ENCODE assay signal across 8 mouse cellular contexts in genomic region chr4:145246173-145247011, GRCm38 (mm10). TPM values are rescaled to one million over a fixed set of nuclear protein-coding genes. Genes with fewer than 3 reads are reported as not detected.
DNase-seq lines count a peak whose midpoint lies in the region; ATAC-seq and TF ChIP-seq lines count a peak whose summit lies in the region.

Gene Tnfrsf1b (minus strand): TSS chr4:145246870.

- ATAC-seq in hindbrain, embryonic 13.5 days (ENCODE audit: low FRiP score), result peak; percentile 77
- peak; percentile 81 for ATAC-seq in midbrain, embryonic 16.5 days

- peak within 1 kb of the TSS; percentile 66 for H3K9ac ChIP-seq in hindbrain, embryonic 13.5 days
- peak within 1 kb of the TSS; percentile 54 for H3K9ac ChIP-seq in midbrain, embryonic 16.5 days (ENCODE audit: low read depth, low read length)

- H3K4me2 ChIP-seq in hindbrain, embryonic 13.5 days, result peak within 1 kb of the TSS; percentile 72
- peak within 1 kb of the TSS; percentile 63 for H3K4me2 ChIP-seq in midbrain, embryonic 16.5 days (ENCODE audit: low read length)

- H3K36me3 ChIP-seq in C2C12 (ENCODE audit: control insufficient read depth, insufficient read depth), result no peaks in the 10 kb centered on the region
- no peaks in the 10 kb centered on the region for H3K36me3 ChIP-seq in hindbrain, embryonic 13.5 days
- H3K36me3 ChIP-seq in midbrain, embryonic 16.5 days (ENCODE audit: control insufficient read depth, insufficient read depth, low read length), result no peaks in the 10 kb centered on the region

- peak within 1 kb of the TSS; percentile 65 for H3K4me3 ChIP-seq in C2C12 (ENCODE audit: insufficient read depth, poor library complexity, severe bottlenecking)
- H3K4me3 ChIP-seq in hindbrain, embryonic 13.5 days, result peak within 1 kb of the TSS; percentile 44
- H3K4me3 ChIP-seq in midbrain, embryonic 16.5 days (ENCODE audit: low read depth, low read length), result peak within 1 kb of the TSS; percentile 45

- peaks cover 55% of the 10 kb centered on the region for H3K79me2 ChIP-seq in C2C12 (ENCODE audit: control insufficient read depth, insufficient read depth)

- H3K4me1 ChIP-seq in hindbrain, embryonic 13.5 days (replicated peaks), result peaks cover 11% of the 10 kb centered on the region
- H3K4me1 ChIP-seq in midbrain, embryonic 16.5 days (ENCODE audit: control insufficient read depth, insufficient read depth, low read length), result no peaks in the 10 kb centered on the region; the same call in 1 of the 2 replicates

- H3ac ChIP-seq in C2C12 (ENCODE audit: control insufficient read depth, insufficient read length, low read depth), result peak within 1 kb of the TSS; percentile 75

- TF ChIP-seq CTCF in C2C12 (IDR thresholded peaks at IDR 0.05; ENCODE audit: control insufficient read depth, insufficient read depth, insufficient read length), result no peak

- no peak within 1 kb of the TSS for H3K27ac ChIP-seq in hindbrain, embryonic 13.5 days
- H3K27ac ChIP-seq in midbrain, embryonic 16.5 days (ENCODE audit: low read length), result no peak within 1 kb of the TSS

- H3K27me3 ChIP-seq in C2C12 (ENCODE audit: control insufficient read depth, insufficient read depth, insufficient read length), result no peaks in the 10 kb centered on the region
- peaks cover 40% of the 10 kb centered on the region for H3K27me3 ChIP-seq in hindbrain, embryonic 13.5 days
- H3K27me3 ChIP-seq in midbrain, embryonic 16.5 days (ENCODE audit: control insufficient read depth, insufficient read depth, low read depth, low read length), result peaks cover 17% of the 10 kb centered on the region

- H3K79me3 ChIP-seq in C2C12 (ENCODE audit: low read depth), result peaks cover 40% of the 10 kb centered on the region

- DNase-seq in adrenal gland, postnatal 10 days, result peak; percentile 70
- DNase-seq in forelimb bud, embryonic 11.5 days (ENCODE audit: low read depth, low spot score), result peak; percentile 18
- peak; percentile 66 for DNase-seq in liver
- peak; percentile 10 for DNase-seq in testis, postnatal 14 days (ENCODE audit: low spot score)
- no peak for DNase-seq in cerebellum, postnatal 14 days

- H3K9me3 ChIP-seq in hindbrain, embryonic 13.5 days, result no peaks in the 10 kb centered on the region
- H3K9me3 ChIP-seq in midbrain, embryonic 16.5 days (replicated peaks; ENCODE audit: control insufficient read depth, low read length, poor library complexity, severe bottlenecking), result no peaks in the 10 kb centered on the region

- WGBS in hindbrain, embryonic 13.5 days, result 1% methylated on average over 47 of the region's 47 CpGs
- whole genome bisulfite sequencing in midbrain, embryonic 16.5 days, result 1% methylated on average over 43 of the region's 47 CpGs

TF ChIP-seq in C2C12, 6 proteins besides CTCF, POLR2A, EP300 and RAD21:
- TF ChIP-seq MAX (IDR thresholded peaks at IDR 0.05), result no peak
- TF ChIP-seq CEBPB (IDR thresholded peaks at IDR 0.05; ENCODE audit: low read depth), result peak; percentile 67
- no peak for TF ChIP-seq MYOD1 (IDR thresholded peaks at IDR 0.05; ENCODE audit: control insufficient read depth, insufficient read length, low read depth)

RNA-seq across cellular contexts. Expression of gene Tnfrsf1b, which starts in this region (rescaled TPM):
- 7.7 TPM for polyA plus RNA-seq in C2C12 (2012; fragmentation: generic; extraction: Trizol)
- 10 to 100 TPM in 1 of 2 experiments, 1 to 10 TPM in 1; 8.3 to 10.3 TPM for total RNA-seq in adrenal gland, postnatal 10 days (2021)
- polyA plus RNA-seq in hindbrain, embryonic 13.5 days (2015; fragmentation: Nextera tagmentation; extraction: Ambion mirVana), result 3.2 and 4.1 TPM in 2 replicates
- 4.0 and 4.2 TPM in 2 replicates for polyA plus RNA-seq in midbrain, embryonic 16.5 days (2015; fragmentation: Nextera tagmentation; extraction: Ambion mirVana)

Comparison
In these comparisons a context has a peak if more than half of its experiments do, and no peak if none do; other contexts are left out.
1. DNase-seq: peak in adrenal gland, postnatal 10 days (single experiment), forelimb bud, embryonic 11.5 days (single experiment), liver (single experiment) and testis, postnatal 14 days (single experiment); none in cerebellum, postnatal 14 days (0 of 2).
2. Peak in every context shown above with its lines, with median percentiles within 50 percentile points of each other: H3K4me3 ChIP-seq.